Mouse (Mus musculus) NIH3T3 (cell line): ENCODE measurements around the gene Dnaja4.

Experiments used
- DNase-seq: peaks from one replicate; pipeline ENCODE4 v3.0.0-alpha.2; 2012; ENCODE audit warnings: low read depth

The Dnaja4 gene

GRCm38 (mm10) chr9:54751684-54752083, 53.0 kb downstream of the Dnaja4 start:
- no peak for DNase-seq

DNA sequence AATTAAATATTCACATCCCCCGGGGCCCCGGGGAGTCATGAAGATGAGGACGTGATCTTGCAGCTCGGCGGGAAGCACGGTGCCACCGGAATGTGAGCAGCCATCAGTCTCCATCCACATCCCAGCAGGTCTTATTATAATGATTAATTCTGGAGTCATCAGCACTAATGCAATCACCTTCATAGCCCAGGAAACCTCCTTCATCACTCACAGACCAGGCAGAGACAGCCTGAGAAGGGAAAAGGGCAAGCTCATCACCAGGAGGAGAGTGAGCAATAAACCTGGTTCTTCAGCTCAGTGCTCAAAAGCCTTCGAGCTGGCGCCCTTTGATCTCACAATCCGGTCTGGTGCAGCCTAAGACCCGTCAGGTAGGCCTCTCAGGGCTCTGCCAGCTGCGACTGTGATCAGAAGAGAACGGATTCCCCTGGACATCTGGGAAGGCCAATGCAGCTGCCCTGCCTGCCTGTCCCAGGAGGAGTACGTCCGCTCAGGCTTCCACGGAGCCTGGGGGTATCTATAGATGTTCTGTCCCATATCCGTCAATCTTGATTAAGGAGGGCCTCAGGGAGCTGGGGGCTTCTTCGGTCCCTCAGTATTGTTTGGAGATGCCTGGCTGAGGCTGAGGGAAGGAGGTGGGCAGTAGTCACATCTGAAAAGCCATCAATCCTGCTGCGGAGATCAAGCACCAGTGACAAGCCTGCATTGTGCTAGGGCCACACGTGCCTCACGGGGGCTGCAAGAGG, 53.7 kb downstream of the Dnaja4 start:
- no peak for DNase-seq

DNA sequence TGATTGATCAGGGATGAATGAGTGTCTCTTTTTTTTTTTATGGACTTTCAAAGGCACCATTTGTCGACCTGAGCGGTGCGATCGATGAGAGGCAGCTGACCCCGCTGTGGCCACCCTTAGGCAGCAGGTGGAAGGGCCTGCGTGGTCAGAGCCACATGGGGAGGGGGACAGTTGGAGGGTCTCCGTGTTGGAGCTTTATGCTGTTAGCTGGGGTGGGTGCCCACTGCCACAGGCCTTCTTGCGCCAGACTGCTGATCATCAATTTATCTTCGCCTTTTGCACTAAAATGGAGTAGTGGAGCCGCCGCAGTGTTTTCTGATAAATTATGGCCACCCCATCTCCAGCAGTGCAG, 54.2 kb downstream of the Dnaja4 start:
- no peak for DNase-seq

- no peak for DNase-seq
Measured at GRCm38 (mm10) chr9:54759592-54759991, 60.9 kb downstream of the Dnaja4 start.

DNA sequence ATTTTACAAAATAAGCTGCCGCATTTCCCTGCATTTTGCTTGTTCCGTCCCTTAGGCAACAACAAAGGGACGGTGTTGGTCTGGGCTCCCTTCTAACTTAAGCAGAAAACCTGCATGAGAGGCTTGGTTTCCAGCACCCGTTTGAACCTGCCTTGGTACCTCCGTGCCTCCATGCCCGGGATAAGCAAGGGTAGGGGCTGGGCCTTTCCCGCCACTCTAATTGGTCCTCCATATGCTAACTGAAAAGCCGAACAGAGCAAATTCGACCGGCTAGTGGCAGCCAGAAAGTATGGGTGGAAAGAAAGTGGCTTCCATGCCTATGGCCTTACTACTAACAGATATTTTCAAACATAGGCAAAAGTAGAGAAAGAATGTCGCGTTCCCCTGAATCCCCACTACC, 65.4 kb downstream of the Dnaja4 start:
- no peak for DNase-seq

DNA sequence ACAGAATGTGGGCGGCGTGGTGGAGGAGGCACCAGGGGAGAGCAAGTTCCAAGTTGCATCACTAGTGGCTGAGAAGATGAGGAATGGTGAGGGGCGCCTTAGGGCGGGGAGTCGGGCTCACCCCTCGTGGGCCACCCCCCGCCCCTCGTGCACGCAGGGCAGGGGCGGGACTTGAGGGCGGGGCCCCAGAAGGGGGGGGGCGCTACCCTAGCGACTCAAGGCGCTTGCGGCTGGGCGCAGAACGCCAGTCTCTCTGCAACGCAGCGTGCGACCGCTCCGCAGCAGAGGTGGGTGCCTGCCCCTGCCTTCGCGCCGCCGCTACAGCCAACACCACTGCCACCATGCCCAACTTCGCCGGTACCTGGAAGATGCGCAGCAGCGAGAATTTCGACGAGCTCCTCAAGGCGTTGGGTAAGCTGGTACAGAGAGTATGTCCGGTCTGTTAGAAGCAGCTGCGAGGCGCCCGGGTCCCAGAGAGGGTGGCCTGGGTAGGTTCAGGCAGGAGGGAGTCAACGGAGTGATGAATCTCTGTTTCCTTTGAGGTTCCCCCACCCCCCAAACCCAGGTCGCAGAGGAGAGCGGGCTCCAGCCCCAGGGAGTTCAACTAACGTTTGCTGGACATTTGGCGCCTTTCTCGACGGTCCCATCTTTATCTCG, 66.0 kb downstream of the Dnaja4 start, which contains the start of gene Crabp1:
Gene Crabp1 (plus strand): TSS at position 188 of the 657 bp plus-strand sequence.
- DNase-seq = peak; percentile 69

GRCm38 (mm10) chr9:54765336-54766085, 66.8 kb downstream of the Dnaja4 start:
- peak; percentile 41 for DNase-seq
